Mouse (Mus musculus): ENCODE measurements around the gene Atcay. TPM values are rescaled to one million over a fixed set of nuclear protein-coding genes. Genes with fewer than 3 reads are reported as not detected.

The Atcay gene
- polyA plus RNA-seq, 1 experiment from 2014 or later, result 0.29 TPM

DNA sequence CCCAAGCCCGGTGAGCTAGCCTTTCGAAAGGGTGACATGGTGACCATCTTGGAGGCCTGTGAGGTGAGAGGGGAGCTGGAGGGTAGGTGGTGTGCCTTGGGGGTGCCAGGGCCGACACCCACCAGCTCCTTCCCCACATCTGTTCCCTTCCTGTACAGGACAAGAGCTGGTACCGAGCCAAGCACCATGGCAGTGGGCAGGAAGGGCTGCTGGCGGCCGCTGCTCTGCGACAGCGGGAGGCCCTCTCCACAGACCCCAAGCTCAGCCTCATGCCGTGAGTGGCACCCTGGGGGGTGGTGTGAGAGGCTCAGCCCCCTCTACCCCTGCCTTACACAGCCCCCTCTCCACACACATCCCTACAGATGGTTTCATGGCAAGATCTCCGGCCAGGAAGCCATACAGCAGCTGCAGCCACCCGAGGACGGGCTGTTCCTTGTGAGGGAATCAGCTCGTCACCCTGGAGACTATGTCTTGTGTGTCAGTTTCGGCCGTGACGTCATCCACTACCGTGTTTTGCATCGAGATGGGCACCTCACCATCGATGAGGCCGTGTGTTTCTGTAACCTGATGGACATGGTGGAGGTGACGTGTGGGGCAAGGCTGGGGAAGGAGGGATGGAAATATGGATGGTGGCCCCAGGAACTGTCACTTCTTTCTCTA is 28.7 kb upstream of the Atcay start:
- no peak for ATAC-seq (ENCODE audit: borderline replicate concordance, extremely low read depth, low FRiP score, low TSS enrichment)
- Histone ChIP-seq H3K27ac (no peak overlapping the region), H3K9ac (no peak overlapping the region), H3K36me3 (peaks cover 15% of the 10 kb centered on the region; the same call in 1 of the 2 replicates), H3K4me1 (peaks cover 10% of the 10 kb centered on the region; the same call in 1 of the 2 replicates), H3K9me3 (no peaks in the 10 kb centered on the region), H3K4me3 (no peak overlapping the region), H3K4me2 (no peak overlapping the region), H3K27me3 (peaks cover 57% of the 10 kb centered on the region)
- WGBS, result 33% methylated on average over 21 of the region's 21 CpGs

DNA sequence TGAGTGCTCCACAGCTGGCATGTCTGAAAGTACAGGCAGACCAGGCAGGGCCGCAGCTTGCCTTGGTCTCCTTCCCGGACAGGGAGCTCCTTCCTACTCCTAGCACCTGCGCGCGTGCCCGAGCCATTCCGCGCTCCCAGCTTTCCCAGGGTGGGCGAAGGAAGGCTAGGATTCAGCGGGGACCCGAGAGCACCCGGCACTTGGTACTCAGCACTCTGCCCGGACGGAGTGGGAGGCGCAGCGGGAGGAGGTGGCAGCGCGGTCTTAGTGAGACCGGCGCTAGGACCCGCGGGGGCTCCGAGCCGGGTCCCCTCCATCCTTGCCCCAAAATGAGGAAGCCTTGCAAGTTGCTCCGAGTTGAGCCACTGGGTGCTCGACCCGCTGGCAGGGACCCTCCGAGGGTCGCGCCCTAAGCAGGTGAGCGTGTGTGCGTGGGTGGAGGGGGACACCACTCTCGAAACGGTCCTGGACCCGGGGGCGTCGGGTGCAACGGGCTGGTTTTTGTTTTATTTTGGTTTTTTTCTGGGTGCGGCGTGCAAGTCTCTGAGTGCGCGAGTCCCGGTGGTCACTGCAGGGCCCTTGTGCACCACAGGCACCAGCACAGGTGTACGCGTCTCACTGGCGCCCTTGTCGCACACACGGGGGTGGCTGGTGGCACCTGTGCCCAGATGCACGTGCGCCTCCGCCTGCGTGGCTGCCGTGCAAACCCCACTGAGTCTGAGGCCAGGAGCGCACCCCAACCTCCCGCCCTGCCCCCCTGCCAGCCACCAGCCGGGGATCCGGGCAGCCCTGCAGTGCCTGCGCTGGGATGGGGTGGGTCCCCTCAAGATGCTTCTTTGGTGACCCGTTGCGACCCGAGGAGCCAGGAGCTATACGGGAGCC is 26.8 kb upstream of the Atcay start:
- Histone ChIP-seq H3K4me1 (peaks cover 10% of the 10 kb centered on the region; the same call in 1 of the 2 replicates), H3K36me3 (no peaks in the 10 kb centered on the region; the same call in 1 of the 2 replicates), H3K4me2 (peak overlapping the region; percentile 75), H3K27me3 (peaks cover 76% of the 10 kb centered on the region), H3K9ac (0 out of 2 replicates have a peak overlapping the region, but pooled peaks have one; percentile 23), H3K27ac (no peak overlapping the region), H3K9me3 (no peaks in the 10 kb centered on the region), H3K4me3 (peak overlapping the region; percentile 44)
- ATAC-seq (ENCODE audit: borderline replicate concordance, extremely low read depth, low FRiP score, low TSS enrichment), result no peak
- 1% methylated on average over 62 of the region's 62 CpGs for WGBS

DNA sequence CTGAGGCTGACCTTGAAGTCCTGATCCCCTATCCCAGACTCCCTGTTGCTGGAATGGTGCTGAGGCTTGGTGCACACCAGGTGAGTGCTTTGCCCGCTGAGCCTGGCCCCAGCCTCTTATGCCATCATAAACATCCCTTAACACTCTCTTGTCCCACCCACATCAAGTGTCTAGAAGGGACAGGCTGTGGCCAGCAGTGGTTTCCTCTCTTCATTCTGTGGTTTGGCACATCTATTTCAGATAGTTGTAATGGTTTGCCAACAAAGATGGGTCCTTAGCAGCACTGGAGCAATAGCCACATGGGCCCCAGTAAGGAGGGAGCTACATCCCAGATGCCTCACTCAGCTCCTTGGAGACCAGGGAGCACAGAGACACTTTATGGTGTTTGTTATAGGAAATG is 24.3 kb upstream of the Atcay start:
- 44% methylated on average over 1 of the region's 1 CpGs for WGBS
- no peak for ATAC-seq (ENCODE audit: borderline replicate concordance, extremely low read depth, low FRiP score, low TSS enrichment)
- peaks cover 81% of the 10 kb centered on the region for H3K27me3 ChIP-seq

DNA sequence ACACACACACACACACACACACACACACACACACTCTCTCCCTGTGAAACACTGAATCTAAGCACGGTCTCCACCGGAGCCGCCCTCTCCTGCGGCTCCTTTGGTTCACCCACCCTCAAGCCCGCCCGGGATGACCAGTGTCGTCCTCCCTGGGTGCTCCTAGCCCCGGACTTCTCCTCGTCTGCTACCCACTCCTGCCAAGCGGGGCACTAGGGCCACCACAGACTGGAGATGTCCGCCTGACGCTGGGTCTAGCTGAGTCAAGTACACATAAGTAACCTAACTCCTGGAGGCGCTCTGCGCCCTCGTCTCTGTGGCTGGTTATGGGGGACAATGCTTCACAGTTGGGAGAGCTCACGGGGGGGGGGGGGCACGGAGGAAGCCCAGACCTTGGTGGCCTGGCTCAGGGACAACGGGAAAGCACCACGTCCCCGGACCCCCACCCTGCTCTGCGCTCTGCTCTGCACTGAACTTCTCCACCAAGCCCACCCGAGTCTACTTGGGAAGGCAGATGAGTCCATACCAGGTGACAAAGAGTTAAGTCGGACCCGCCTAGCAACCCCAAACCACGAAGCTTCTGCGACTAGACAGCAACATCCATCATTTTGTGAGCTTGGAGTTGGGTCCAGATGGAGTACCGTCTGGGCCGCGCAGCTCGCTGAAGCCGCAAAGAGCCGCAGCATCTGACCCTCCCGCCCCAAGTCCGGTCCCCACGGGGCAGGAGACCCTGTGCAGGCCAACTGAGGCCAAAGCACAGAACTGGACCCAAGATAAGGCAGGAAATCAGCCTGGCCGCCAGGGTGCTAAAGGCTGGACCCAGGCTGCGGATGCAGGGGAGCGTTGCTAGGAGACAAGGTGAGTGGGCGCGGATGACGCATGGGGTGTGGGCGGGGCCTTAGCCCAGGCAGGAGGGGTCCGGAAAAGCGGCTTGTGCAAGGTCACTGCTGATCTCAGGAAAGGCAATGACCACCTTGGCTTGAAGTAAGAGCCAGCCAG is 22.1 kb upstream of the Atcay start, which contains the start of gene Matk:
Matk (plus strand) TSS at position 512 of the 996 bp plus-strand sequence.
- Histone ChIP-seq H3K4me1 (peaks cover 5% of the 10 kb centered on the region; the same call in 1 of the 2 replicates), H3K36me3 (no peaks in the 10 kb centered on the region), H3K27ac (no peak within 1 kb of the TSS), H3K27me3 (peaks cover 60% of the 10 kb centered on the region), H3K9me3 (no peaks in the 10 kb centered on the region), H3K4me3 (no peak within 1 kb of the TSS), H3K9ac (no peak within 1 kb of the TSS), H3K4me2 (no peak within 1 kb of the TSS)
- no peak for ATAC-seq (ENCODE audit: borderline replicate concordance, extremely low read depth, low FRiP score, low TSS enrichment)
- 10% methylated on average over 39 of the region's 44 CpGs for WGBS

More for the DNA sequence above, 24.3 kb upstream of the Atcay start:
- no peaks in the 10 kb centered on the region for H3K9me3 ChIP-seq
- H3K4me2 ChIP-seq, result no peak overlapping the region
- peaks cover 10% of the 10 kb centered on the region; the same call in 1 of the 2 replicates for H3K4me1 ChIP-seq
- no peak overlapping the region for H3K9ac ChIP-seq
- no peaks in the 10 kb centered on the region for H3K36me3 ChIP-seq
- no peak overlapping the region for H3K27ac ChIP-seq
- H3K4me3 ChIP-seq, result no peak overlapping the region

DNA sequence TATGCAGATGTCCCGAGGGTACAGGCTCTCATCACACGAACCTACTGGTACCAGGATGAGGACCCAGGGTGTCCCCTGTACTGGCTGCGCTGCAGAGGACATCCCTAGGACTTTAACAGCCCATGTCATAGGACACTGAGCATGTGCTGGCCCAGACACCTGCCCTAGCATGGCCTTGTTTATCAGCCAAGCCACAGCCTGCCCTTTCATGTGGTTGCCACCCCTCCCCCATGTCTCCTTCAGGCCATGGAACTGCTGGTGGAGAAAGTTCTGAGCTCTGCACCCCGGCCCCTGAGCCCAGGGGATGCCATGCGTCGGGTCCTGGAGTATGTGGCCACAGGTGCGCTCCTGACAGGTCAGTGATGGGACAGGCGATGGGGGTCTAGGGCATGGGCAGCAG is 18.8 kb upstream of the Atcay start:
- whole genome bisulfite sequencing, result 77% methylated on average over 8 of the region's 8 CpGs
- no peak for ATAC-seq (ENCODE audit: borderline replicate concordance, extremely low read depth, low FRiP score, low TSS enrichment)
- no peak overlapping the region for H3K4me2 ChIP-seq
- no peaks in the 10 kb centered on the region for H3K36me3 ChIP-seq
- H3K4me3 ChIP-seq, result no peak overlapping the region
- H3K9ac ChIP-seq, result no peak overlapping the region
- H3K4me1 ChIP-seq, result no peaks in the 10 kb centered on the region
- peaks cover 36% of the 10 kb centered on the region for H3K27me3 ChIP-seq
- H3K27ac ChIP-seq, result no peak overlapping the region
- H3K9me3 ChIP-seq, result no peaks in the 10 kb centered on the region

DNA sequence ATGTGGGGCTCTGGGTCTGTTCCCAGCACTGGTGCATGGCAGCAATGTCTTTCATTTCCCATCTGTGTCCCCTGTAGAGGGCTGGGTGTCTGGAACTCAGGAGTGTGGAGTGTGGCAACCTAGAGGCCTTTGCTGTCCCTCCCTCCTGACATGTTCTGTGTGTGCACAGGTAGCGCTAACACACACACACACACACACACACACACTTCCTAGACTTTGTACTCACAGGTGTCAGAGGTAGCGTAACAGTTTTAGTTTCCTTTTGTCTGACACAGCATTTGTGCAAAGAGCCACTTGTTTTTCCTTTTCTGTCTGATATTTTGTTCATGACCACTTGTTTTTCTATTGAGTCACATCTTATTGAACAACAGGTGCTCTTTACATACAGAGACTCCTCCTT is 17.2 kb upstream of the Atcay start:
- no peaks in the 10 kb centered on the region for H3K36me3 ChIP-seq
- H3K9ac ChIP-seq, result no peak overlapping the region
- WGBS, result 79% methylated on average over 2 of the region's 2 CpGs
- no peaks in the 10 kb centered on the region for H3K4me1 ChIP-seq
- no peak for ATAC-seq (ENCODE audit: borderline replicate concordance, extremely low read depth, low FRiP score, low TSS enrichment)
- H3K27me3 ChIP-seq, result peaks cover 32% of the 10 kb centered on the region
- H3K9me3 ChIP-seq, result no peaks in the 10 kb centered on the region
- H3K4me3 ChIP-seq, result no peak overlapping the region
- H3K4me2 ChIP-seq, result no peak overlapping the region
- no peak overlapping the region for H3K27ac ChIP-seq

DNA sequence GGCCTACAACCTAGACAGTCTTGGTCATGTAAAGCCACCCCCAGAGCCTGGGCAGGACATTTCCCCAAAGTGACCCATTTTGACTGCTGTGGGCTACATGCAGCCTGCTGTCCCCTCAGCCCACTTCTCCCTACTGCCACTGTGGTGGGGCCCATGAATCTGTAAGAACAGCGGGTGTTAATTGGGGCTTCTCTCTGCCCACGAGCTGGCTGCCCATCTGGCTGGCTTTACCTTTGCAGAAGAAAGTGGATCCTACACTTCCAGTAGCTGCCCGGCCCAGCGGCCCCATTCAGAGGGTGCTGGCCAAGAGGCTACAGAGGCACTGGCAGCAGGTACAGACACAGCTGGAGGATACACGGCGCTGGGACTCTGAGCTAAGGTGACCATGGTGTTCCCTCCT is 14.5 kb upstream of the Atcay start:
- no peak for ATAC-seq (ENCODE audit: borderline replicate concordance, extremely low read depth, low FRiP score, low TSS enrichment)
- no peak overlapping the region for H3K4me3 ChIP-seq
- no peak overlapping the region for H3K9ac ChIP-seq
- no peaks in the 10 kb centered on the region for H3K36me3 ChIP-seq
- H3K4me2 ChIP-seq, result no peak overlapping the region
- H3K27ac ChIP-seq, result no peak overlapping the region
- WGBS, result 86% methylated on average over 6 of the region's 6 CpGs
- no peaks in the 10 kb centered on the region for H3K4me1 ChIP-seq
- no peaks in the 10 kb centered on the region for H3K9me3 ChIP-seq
- H3K27me3 ChIP-seq, result peaks cover 32% of the 10 kb centered on the region

DNA sequence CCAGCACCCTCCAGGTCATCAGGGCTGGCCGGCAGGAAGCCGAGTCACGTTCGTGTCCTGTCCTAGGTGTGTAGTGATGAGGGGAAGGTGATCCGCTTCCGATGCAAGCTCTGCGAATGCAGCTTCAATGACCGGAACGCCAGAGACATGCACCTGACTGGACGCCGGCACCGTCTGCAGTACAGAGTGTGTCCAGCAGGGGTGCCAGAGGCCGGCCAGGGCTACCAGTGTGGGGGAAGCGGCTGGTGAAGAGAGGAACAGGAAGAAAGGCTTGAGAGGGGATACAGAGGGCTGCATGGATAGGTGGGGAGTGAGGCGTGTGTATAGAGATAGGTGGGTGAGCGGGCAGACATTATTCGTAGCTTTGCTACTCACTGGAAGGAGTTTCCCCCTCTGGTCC is 14.0 kb upstream of the Atcay start:
- Histone ChIP-seq H3K4me2 (no peak overlapping the region), H3K36me3 (no peaks in the 10 kb centered on the region), H3K4me1 (0 out of 2 replicates have a peak, but pooled peaks cover 4% of the 10 kb centered on the region), H3K9ac (no peak overlapping the region), H3K4me3 (no peak overlapping the region), H3K27me3 (peaks cover 38% of the 10 kb centered on the region), H3K9me3 (no peaks in the 10 kb centered on the region), H3K27ac (no peak overlapping the region)
- WGBS, result 6% methylated on average over 17 of the region's 17 CpGs
- ATAC-seq (ENCODE audit: borderline replicate concordance, extremely low read depth, low FRiP score, low TSS enrichment), result 0 out of 2 replicates have a peak, but pooled peaks have one; percentile 44

DNA sequence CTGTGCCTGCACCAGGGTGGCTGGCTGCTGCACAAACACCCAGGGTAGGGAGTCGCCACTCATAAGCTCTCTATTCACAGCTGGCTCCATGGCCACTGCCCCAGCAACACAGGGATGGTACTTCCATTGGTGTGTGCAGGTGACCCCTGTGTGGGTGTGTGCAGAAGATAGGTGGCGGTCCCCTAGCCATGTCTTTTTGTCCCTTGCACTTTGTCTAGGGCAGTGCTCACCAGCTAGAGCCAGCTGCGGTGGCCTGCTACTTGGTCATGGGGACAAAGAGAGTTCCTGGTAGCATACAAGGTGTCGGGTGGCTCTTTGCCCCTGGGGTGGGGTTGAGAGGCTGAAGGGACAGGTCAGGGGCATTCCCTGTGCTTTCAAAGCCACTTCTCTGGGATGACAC is 13.5 kb upstream of the Atcay start:
- H3K9me3 ChIP-seq, result no peaks in the 10 kb centered on the region
- H3K4me1 ChIP-seq, result 0 out of 2 replicates have a peak, but pooled peaks cover 7% of the 10 kb centered on the region
- no peaks in the 10 kb centered on the region for H3K36me3 ChIP-seq
- H3K4me2 ChIP-seq, result no peak overlapping the region
- peaks cover 42% of the 10 kb centered on the region for H3K27me3 ChIP-seq
- H3K27ac ChIP-seq, result no peak overlapping the region
- no peak overlapping the region for H3K9ac ChIP-seq
- no peak overlapping the region for H3K4me3 ChIP-seq
- no peak for ATAC-seq (ENCODE audit: borderline replicate concordance, extremely low read depth, low FRiP score, low TSS enrichment)
- WGBS, result 74% methylated on average over 4 of the region's 4 CpGs

DNA sequence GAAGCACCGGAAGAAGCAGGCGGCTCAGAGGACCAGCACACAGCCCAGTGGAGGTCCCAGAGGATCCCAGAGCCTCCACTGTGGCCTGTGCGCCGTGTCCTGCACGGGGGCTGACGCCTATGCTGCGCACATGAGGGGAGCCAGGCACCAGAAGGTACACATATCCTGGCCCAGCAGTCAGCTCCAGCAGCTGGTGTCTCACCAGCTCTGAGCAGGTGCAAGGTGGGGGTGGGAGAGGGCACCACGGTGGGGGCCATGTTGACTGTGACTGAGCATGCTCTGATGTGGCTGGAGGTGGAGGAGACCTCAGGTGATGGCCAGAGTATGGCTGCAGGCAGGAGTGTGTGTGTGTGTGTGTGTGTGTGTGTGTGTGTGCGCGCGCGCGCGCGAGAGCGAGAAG is 11.4 kb upstream of the Atcay start:
- Histone ChIP-seq H3K9me3 (no peaks in the 10 kb centered on the region), H3K4me2 (no peak overlapping the region), H3K4me3 (no peak overlapping the region), H3K4me1 (0 out of 2 replicates have a peak, but pooled peaks cover 7% of the 10 kb centered on the region), H3K27me3 (peaks cover 51% of the 10 kb centered on the region), H3K36me3 (no peaks in the 10 kb centered on the region), H3K9ac (no peak overlapping the region), H3K27ac (no peak overlapping the region)
- 86% methylated on average over 16 of the region's 16 CpGs for WGBS
- no peak for ATAC-seq (ENCODE audit: borderline replicate concordance, extremely low read depth, low FRiP score, low TSS enrichment)

DNA sequence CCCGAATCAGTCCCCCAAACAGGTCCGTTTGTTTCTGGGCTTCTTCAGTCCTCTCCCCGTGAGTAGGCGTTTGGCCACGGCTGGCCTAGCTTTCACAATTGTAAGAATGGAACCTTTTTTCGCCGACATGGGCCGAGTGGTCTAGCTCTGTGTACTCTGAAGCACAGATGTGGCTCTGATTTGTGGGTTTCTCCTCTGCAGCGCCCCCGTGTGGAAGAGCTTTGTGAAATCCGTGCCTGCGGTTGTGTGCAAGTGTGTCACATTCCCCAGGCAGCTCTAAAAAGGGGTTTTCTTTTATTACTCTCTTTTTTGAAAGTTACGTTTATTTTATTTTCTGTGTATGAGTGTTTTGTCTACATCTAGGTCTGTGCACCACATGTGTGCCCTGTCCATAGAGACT is 10.2 kb upstream of the Atcay start:
- 0 out of 2 replicates have a peak, but pooled peaks cover 7% of the 10 kb centered on the region for H3K4me1 ChIP-seq
- H3K27me3 ChIP-seq, result peaks cover 51% of the 10 kb centered on the region
- H3K4me3 ChIP-seq, result no peak overlapping the region
- H3K4me2 ChIP-seq, result no peak overlapping the region
- 23% methylated on average over 13 of the region's 13 CpGs for WGBS
- no peak overlapping the region for H3K27ac ChIP-seq
- H3K9me3 ChIP-seq, result no peaks in the 10 kb centered on the region
- ATAC-seq (ENCODE audit: borderline replicate concordance, extremely low read depth, low FRiP score, low TSS enrichment), result no peak
- H3K9ac ChIP-seq, result no peak overlapping the region
- H3K36me3 ChIP-seq, result no peaks in the 10 kb centered on the region

Data from lung, embryonic 15.5 days (tissue).